Mouse (Mus musculus) midbrain, embryonic 15.5 days (tissue): ENCODE measurements around the gene Prdx6b. TPM values are rescaled to one million over a fixed set of nuclear protein-coding genes. Genes with fewer than 3 reads are reported as not detected.

Experiments
- ATAC-seq: fragments of 200-750 bp; cut with Nextera tagmentation; replicated peaks from 2 replicates; pipeline ENCODE4 v1.8.0; 2017; ENCODE audit warnings: moderate TSS enrichment
- H3K27ac ChIP-seq: fragments of 300-500 bp; sonication (generic); 2 replicates; pipeline ENCODE4 v1.5.1; 2015; ENCODE audit warnings: mild to moderate bottlenecking, inconsistent platforms
- H3K27me3 ChIP-seq: fragments of 300-500 bp; sonication (generic); replicated peaks from 2 replicates; pipeline ENCODE4 v1.6.1; 2015; ENCODE audit warnings: inconsistent platforms
- H3K36me3 ChIP-seq: fragments of 300-500 bp; sonication (generic); replicated peaks from 2 replicates; pipeline ENCODE4 v1.6.1; 2015; ENCODE audit warnings: inconsistent platforms
- H3K4me1 ChIP-seq: fragments of 300-500 bp; sonication (generic); 2 replicates; pipeline ENCODE4 v1.6.1; 2015; ENCODE audit warnings: inconsistent platforms
- H3K4me2 ChIP-seq: fragments of 300-500 bp; sonication (generic); 2 replicates; pipeline ENCODE4 v1.6.1; 2015; ENCODE audit warnings: inconsistent platforms, mild to moderate bottlenecking, moderate library complexity
- H3K4me3 ChIP-seq: fragments of 300-500 bp; sonication (generic); 2 replicates; pipeline ENCODE4 v1.5.1; 2015; ENCODE audit warnings: mild to moderate bottlenecking, inconsistent platforms
- H3K9ac ChIP-seq: fragments of 300-500 bp; sonication (generic); 2 replicates; pipeline ENCODE4 v1.6.1; 2015; ENCODE audit warnings: mild to moderate bottlenecking, inconsistent platforms
- H3K9me3 ChIP-seq: fragments of 300-500 bp; sonication (generic); 2 replicates; pipeline ENCODE4 v1.6.1; 2016; ENCODE audit warnings: inconsistent platforms
- WGBS: fragments of 180-500 bp; shearing (Covaris S2); methylation state at CpG from one replicate; pipeline ENCODE4 v1.1.7; 2015; ENCODE audit warnings: mixed read lengths; 5-methylcytosine and 5-hydroxymethylcytosine counted together
- polyA plus RNA-seq: library from polyadenylated mRNA; unstranded; fragments of >200 nt; fragmentation: Nextera tagmentation; extraction: Ambion mirVana; gene quantifications from 2 replicates; pipeline ENCODE4 v1.2.1, GENCODE M21; 2015

Gene Prdx6b
- polyA plus RNA-seq, 1 experiment from 2014 or later: not detected

GRCm38 (mm10) chr2:80300806-80301205 is 8.5 kb downstream of the Prdx6b start:
- no peak overlapping the region for H3K4me3 ChIP-seq
- no peak overlapping the region for H3K27ac ChIP-seq
- WGBS: 79% methylated on average over 4 of the region's 4 CpGs
- H3K27me3 ChIP-seq: no peaks in the 10 kb centered on the region
- H3K4me2 ChIP-seq: no peak overlapping the region
- no peaks in the 10 kb centered on the region for H3K36me3 ChIP-seq
- H3K9ac ChIP-seq: no peak overlapping the region
- no peaks in the 10 kb centered on the region for H3K9me3 ChIP-seq
- H3K4me1 ChIP-seq: no peaks in the 10 kb centered on the region
- ATAC-seq: no peak

- Histone ChIP-seq H3K27ac (no peak overlapping the region), H3K9ac (no peak overlapping the region), H3K4me2 (no peak overlapping the region), H3K4me3 (no peak overlapping the region), H3K36me3 (no peaks in the 10 kb centered on the region), H3K9me3 (no peaks in the 10 kb centered on the region), H3K4me1 (no peaks in the 10 kb centered on the region), H3K27me3 (no peaks in the 10 kb centered on the region)
- 94% methylated on average over 2 of the region's 2 CpGs for WGBS
- ATAC-seq: no peak
These were observed 11.7 kb downstream of the Prdx6b start for GRCm38 (mm10) chr2:80303957-80304356.

- 93% methylated on average over 3 of the region's 3 CpGs for WGBS
- Histone ChIP-seq H3K9ac (no peak overlapping the region), H3K27me3 (no peaks in the 10 kb centered on the region), H3K9me3 (no peaks in the 10 kb centered on the region), H3K27ac (no peak overlapping the region), H3K36me3 (no peaks in the 10 kb centered on the region), H3K4me2 (no peak overlapping the region), H3K4me1 (no peaks in the 10 kb centered on the region), H3K4me3 (no peak overlapping the region)
- ATAC-seq: no peak
These were observed 15.4 kb downstream of the Prdx6b start for GRCm38 (mm10) chr2:80307701-80308100.

GRCm38 (mm10) chr2:80309775-80310174 is 17.5 kb downstream of the Prdx6b start:
- H3K27me3 ChIP-seq: no peaks in the 10 kb centered on the region
- H3K9ac ChIP-seq: no peak overlapping the region
- peaks cover 2% of the 10 kb centered on the region; the same call in 1 of the 2 replicates for H3K4me1 ChIP-seq
- H3K4me3 ChIP-seq: no peak overlapping the region
- ATAC-seq: no peak
- H3K4me2 ChIP-seq: no peak overlapping the region
- H3K9me3 ChIP-seq: no peaks in the 10 kb centered on the region
- 76% methylated on average over 4 of the region's 4 CpGs for WGBS
- no peak overlapping the region for H3K27ac ChIP-seq
- H3K36me3 ChIP-seq: no peaks in the 10 kb centered on the region

- Histone ChIP-seq H3K36me3 (no peaks in the 10 kb centered on the region), H3K9me3 (no peaks in the 10 kb centered on the region), H3K27me3 (no peaks in the 10 kb centered on the region), H3K27ac (no peak overlapping the region), H3K4me2 (no peak overlapping the region), H3K4me3 (no peak overlapping the region), H3K4me1 (peaks cover 4% of the 10 kb centered on the region; the same call in 1 of the 2 replicates), H3K9ac (no peak overlapping the region)
- no peak for ATAC-seq
- 71% methylated on average over 4 of the region's 4 CpGs for WGBS
These were observed 18.5 kb downstream of the Prdx6b start for GRCm38 (mm10) chr2:80310772-80311171.

GRCm38 (mm10) chr2:80311350-80311749 is 19.1 kb downstream of the Prdx6b start:
- 70% methylated on average over 4 of the region's 4 CpGs for WGBS
- Histone ChIP-seq H3K9ac (no peak overlapping the region), H3K36me3 (no peaks in the 10 kb centered on the region), H3K4me3 (no peak overlapping the region), H3K4me2 (no peak overlapping the region), H3K9me3 (no peaks in the 10 kb centered on the region), H3K27me3 (no peaks in the 10 kb centered on the region), H3K4me1 (peaks cover 8% of the 10 kb centered on the region), H3K27ac (no peak overlapping the region)
- ATAC-seq: no peak

GRCm38 (mm10) chr2:80314201-80314600 is 21.9 kb downstream of the Prdx6b start:
- H3K27ac ChIP-seq: no peak overlapping the region
- H3K9ac ChIP-seq: no peak overlapping the region
- 66% methylated on average over 1 of the region's 1 CpGs for WGBS
- peaks cover 15% of the 10 kb centered on the region for H3K4me1 ChIP-seq
- H3K4me2 ChIP-seq: no peak overlapping the region
- 0 out of 2 replicates have a peak, but pooled peaks cover 2% of the 10 kb centered on the region for H3K36me3 ChIP-seq
- no peak for ATAC-seq
- no peaks in the 10 kb centered on the region for H3K9me3 ChIP-seq
- H3K4me3 ChIP-seq: no peak overlapping the region
- no peaks in the 10 kb centered on the region for H3K27me3 ChIP-seq

GRCm38 (mm10) chr2:80314854-80315241 is 22.6 kb downstream of the Prdx6b start:
- WGBS: 47% methylated on average over 7 of the region's 7 CpGs
- peak overlapping the region; percentile 54 for H3K4me2 ChIP-seq

GRCm38 (mm10) chr2:80315242-80316161 is 23.2 kb downstream of the Prdx6b start, which contains the start of gene Dnajc10:
TSS of gene Dnajc10 (plus strand) at chr2:80315466.
- H3K27me3 ChIP-seq: no peaks in the 10 kb centered on the region
- peak within 1 kb of the TSS; percentile 98 for H3K27ac ChIP-seq
- H3K4me1 ChIP-seq: peaks cover 15% of the 10 kb centered on the region
- peak within 1 kb of the TSS; percentile 54 for H3K4me2 ChIP-seq
- H3K9ac ChIP-seq: peak within 1 kb of the TSS; percentile 98
- peak; percentile 97 for ATAC-seq
- H3K9me3 ChIP-seq: no peaks in the 10 kb centered on the region
- peak within 1 kb of the TSS; percentile 81 for H3K4me3 ChIP-seq
- peaks cover 2% of the 10 kb centered on the region; the same call in 1 of the 2 replicates for H3K36me3 ChIP-seq
- under 1% methylated on average over 66 of the region's 72 CpGs for WGBS

More at GRCm38 (mm10) chr2:80314854-80315241, 22.6 kb downstream of the Prdx6b start:
- Histone ChIP-seq H3K36me3 (peaks cover 2% of the 10 kb centered on the region; the same call in 1 of the 2 replicates), H3K4me3 (peak overlapping the region; percentile 81), H3K27ac (peak overlapping the region; percentile 98), H3K9me3 (no peaks in the 10 kb centered on the region), H3K9ac (peak overlapping the region; percentile 98), H3K4me1 (peaks cover 15% of the 10 kb centered on the region), H3K27me3 (no peaks in the 10 kb centered on the region)
- ATAC-seq: peak; percentile 38

GRCm38 (mm10) chr2:80322878-80323277 is 30.6 kb downstream of the Prdx6b start:
- H3K27me3 ChIP-seq: no peaks in the 10 kb centered on the region

GRCm38 (mm10) chr2:80325779-80326178 is 33.5 kb downstream of the Prdx6b start:
- no peak for ATAC-seq
- WGBS: 96% methylated on average over 2 of the region's 2 CpGs
- Histone ChIP-seq H3K9ac (no peak overlapping the region), H3K4me3 (no peak overlapping the region), H3K4me1 (no peaks in the 10 kb centered on the region), H3K27ac (no peak overlapping the region), H3K36me3 (peaks cover 48% of the 10 kb centered on the region), H3K9me3 (no peaks in the 10 kb centered on the region), H3K27me3 (no peaks in the 10 kb centered on the region), H3K4me2 (no peak overlapping the region)

More at GRCm38 (mm10) chr2:80322878-80323277, 30.6 kb downstream of the Prdx6b start:
- H3K4me3 ChIP-seq: no peak overlapping the region
- H3K4me2 ChIP-seq: no peak overlapping the region
- no peaks in the 10 kb centered on the region for H3K4me1 ChIP-seq
- 95% methylated on average over 4 of the region's 4 CpGs for WGBS
- no peak overlapping the region for H3K9ac ChIP-seq
- H3K9me3 ChIP-seq: no peaks in the 10 kb centered on the region
- H3K27ac ChIP-seq: no peak overlapping the region
- no peak for ATAC-seq
- H3K36me3 ChIP-seq: peaks cover 39% of the 10 kb centered on the region

- Histone ChIP-seq H3K9me3 (no peaks in the 10 kb centered on the region), H3K4me3 (no peak overlapping the region), H3K4me2 (no peak overlapping the region), H3K27me3 (no peaks in the 10 kb centered on the region), H3K27ac (no peak overlapping the region), H3K9ac (no peak overlapping the region), H3K4me1 (no peaks in the 10 kb centered on the region), H3K36me3 (peaks cover 41% of the 10 kb centered on the region)
- ATAC-seq: no peak
- 88% methylated on average over 6 of the region's 6 CpGs for WGBS
These were observed 35.0 kb downstream of the Prdx6b start for GRCm38 (mm10) chr2:80327272-80327671.
